Mouse (Mus musculus) kidney, adult 9 months (tissue): ENCODE measurements around the gene Lingo4.

ENCODE experiments used
- DNase-seq: peaks from one replicate; pipeline ENCODE4 v3.0.0; 2022

Lingo4 gene

DNA sequence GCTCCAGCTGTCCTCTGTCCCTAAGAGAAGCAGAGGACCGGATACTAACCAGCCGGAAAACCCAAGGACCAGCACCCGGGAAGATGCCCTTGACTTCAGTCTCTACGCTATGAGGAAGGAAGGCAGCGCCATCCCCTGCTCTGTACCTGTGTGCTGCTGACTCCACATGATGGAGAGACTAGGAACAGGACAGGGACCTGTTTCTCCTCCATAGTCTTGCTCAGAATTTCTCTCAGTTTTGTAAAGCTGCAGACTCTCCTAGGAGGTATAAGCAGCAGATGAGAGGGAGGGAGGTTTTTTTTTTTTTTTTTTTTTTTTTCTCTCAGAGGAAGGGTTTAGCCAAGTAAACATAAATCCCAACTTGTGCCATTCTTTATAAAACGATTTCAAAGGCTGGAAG lies at the start of gene Lingo4:
Gene Lingo4, plus strand, starts transcription at position 301 of the 400 bp plus-strand sequence.
- no peak for DNase-seq

DNA sequence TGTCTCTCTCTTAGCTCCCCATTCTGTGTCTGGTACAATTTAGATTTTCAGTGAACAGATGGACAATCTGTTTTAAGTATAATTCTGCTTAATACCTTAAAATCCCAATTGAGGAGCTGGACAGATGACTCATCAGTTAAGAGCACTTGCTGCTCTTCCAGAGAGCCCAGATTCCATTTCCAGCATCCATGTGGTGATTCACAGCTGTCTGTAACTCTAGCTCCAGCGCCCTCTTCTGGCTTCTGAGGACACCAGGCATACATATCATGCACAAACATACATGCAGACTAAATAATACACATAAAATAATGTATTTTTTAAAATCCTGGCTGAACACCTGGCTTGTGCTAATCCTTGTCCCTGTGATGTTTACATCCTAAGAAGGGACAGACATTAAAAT lies 37.5 kb upstream of the Lingo4 start:
- DNase-seq = no peak

DNA sequence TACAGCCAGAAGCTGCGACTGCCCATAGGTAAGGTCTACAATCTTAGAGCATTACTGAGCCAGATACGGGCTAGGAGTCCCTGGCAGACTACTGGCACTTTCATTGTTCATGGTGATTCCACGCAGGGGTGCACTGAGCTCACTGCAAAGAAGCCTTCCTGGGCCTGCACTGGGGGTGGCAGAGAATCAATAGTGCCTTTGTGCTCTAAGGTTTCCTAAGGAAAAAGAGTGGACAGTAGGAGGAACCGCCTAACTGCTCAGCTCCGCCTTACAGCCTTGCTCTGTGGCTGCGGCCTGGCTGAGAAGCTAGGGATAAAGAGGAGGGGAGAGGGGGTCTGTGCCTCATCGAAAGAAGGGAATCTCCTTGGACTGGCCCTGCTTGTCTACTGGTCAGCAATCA lies 36.2 kb upstream of the Lingo4 start, which contains the start of gene C2cd4d:
Gene C2cd4d, plus strand, starts transcription at position 301 of the 400 bp plus-strand sequence.
- no peak for DNase-seq

DNA sequence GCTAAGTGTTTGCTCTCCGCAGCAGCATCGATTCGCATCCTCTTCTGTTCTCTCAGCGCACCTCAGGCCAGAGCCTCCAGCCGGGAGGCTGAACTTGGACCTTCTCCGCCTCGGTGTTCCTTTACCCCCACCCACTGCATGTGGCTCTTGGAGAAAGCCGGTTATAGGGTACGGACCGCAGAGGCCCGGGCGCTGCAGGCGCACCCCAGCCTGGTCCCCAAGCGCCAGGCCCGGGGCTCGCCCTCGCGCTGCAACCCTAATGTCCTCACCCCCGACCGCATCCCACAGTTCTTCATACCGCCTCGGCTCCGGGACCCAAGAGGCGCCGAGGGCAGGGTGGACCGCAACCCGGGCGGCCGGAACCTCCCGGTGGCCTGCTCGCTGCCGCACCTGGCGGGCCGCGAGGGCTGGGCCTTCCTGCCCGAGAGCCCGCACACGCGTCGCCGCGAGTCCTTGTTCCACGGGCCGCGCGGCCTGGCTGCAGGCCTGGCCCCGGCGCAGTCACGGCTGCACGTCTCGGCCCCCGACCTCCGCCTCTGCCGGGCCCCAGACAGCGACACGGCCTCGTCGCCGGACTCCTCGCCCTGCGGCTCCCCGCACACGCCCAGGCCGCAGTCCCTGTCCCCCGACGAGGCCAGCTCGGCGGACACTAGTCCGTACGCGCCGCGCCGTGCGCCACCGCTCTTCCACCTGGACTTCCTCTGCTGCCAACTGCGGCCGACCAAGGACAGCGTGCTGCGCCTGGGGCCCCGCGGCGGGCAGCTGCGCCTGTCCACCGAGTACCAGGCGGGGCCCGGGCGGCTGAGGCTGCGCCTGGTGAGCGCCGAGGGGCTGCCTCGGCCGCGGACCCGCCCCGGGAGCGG lies 34.8 kb upstream of the Lingo4 start:
- DNase-seq = peak; percentile 52

DNA sequence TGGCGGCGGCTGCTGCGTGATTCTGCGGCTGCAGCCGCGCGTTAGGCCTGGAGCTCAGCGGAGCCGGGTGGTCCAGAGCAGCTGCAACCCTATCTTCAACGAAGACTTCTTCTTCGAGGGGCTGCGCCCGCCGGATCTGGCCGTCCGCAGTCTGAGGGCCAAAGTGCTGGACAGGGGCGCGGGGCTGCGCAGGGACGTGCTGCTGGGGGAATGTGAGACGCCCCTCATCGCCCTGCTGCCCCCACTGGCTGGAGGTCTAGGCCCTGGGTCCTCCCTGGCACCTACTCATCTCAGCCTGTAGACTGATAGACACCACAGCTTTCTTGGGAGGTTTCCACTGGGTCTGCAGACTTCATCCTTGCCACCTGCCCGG lies 34.2 kb upstream of the Lingo4 start:
- no peak for DNase-seq

DNA sequence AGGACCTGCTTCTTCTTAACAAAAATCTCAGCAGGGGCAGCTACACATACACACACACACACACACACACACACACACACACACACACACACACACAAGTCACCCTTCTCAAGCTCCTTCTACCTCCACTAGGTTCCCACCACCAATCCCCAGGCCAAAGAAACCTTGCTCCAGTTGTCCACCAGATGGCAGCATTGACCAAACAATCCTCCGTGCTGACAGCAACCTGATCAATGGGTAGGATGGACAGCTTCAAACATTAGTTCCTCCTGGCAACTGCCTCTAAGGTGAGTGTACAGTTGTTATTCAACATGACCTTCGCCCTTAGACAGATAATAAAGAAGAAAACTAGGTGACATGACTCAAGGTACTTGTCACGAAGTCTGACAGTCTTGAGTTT lies 31.6 kb upstream of the Lingo4 start:
- peak; percentile 89 for DNase-seq

DNA sequence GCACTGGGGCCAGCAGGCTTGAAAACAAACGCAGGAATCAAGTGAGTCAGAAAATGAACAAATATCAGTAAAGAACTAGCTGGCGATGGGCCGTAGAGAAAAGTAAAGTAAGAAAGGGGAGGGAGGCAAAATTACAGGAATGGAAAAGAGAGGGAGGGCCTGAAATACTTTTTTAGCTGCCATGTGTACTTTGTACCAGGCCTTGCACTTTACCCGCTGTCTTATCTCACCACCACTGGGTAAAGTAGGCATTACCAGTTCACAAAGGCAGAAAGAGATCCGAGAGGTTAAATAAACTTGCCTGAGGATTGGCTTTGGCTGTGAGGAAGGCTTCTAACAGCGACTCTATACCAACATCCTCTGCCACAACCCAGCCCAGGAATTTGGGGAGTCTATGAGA lies 30.8 kb upstream of the Lingo4 start:
- peak; percentile 62 for DNase-seq

DNA sequence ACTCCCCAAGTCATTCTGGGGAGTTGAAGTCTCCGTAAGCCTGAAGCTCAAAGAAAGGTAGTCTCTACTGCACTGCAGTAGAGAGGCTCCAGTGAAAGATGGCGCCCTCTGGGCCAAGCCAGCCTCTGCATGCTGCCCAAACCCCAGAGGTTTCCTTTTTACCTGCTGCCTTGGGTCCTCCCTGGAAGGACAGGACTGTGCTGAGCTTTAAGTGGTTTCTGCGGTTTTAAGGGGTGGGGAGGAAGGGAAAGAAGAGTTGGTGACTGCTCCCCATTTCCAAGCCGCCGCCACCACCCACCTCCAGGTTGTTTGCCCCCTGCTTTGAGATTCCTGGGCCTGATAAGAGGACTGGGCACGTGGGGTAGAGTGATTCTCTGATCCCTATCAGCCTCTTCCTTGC lies 29.7 kb upstream of the Lingo4 start:
- no peak for DNase-seq

DNA sequence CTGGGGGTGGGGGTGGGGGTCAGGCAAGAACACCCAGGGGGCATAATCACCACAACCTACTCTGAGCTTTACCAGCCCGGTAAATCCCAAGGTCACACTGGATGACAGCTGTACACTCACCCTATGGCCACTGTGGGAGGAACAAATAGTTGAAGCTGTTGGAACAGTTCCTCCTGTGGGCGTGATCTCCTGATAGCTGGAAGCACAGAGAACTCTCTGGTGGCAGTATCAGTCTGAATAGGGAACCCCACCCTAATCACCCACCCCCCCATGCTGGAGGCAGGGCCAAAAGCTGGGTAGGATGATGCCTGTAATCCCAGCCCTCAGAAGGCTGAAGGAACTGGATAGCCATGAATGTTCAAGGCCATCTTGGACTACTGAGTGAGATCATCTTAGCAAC lies 28.6 kb upstream of the Lingo4 start:
- no peak for DNase-seq

DNA sequence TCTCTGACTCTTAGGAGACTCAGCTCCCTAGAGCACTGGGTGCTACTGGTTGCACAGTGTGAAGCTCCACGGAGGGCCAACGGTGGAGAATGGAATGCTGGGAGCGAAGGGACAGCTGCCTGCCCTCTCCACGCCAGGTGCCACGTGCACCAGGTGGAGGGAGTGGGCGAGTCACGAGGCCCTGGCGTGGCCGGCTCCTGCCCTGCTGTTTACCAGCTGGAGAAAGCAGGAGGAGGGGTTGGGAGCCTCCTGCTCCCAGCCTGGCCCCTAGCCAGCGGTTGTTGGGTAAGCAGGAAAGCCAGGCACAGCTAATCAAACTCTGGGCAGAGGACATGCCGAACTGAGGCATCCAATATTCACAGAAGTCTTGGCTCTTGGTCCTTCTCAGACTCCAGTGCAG lies 26.7 kb upstream of the Lingo4 start:
- peak; percentile 97 for DNase-seq

DNA sequence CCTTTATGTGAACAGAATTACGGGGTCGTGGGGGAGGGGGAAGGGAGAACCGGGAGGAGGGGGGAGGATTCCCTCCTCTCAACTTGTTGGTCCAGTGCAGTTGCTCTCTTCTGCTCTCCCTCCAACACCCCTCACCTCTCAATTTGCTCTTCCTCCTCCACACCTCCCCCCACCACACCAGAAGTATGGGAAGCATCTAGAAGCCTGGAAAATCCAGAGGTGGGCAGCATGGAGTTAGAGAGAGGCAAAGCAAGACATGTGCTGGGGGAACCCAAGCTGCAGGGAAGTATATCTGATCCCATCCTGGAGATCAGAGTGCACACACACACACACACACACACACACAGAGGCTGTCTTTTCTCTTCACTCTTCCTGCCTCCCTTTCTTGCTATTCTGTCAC lies 26.3 kb upstream of the Lingo4 start:
- DNase-seq = peak; percentile 39

DNA sequence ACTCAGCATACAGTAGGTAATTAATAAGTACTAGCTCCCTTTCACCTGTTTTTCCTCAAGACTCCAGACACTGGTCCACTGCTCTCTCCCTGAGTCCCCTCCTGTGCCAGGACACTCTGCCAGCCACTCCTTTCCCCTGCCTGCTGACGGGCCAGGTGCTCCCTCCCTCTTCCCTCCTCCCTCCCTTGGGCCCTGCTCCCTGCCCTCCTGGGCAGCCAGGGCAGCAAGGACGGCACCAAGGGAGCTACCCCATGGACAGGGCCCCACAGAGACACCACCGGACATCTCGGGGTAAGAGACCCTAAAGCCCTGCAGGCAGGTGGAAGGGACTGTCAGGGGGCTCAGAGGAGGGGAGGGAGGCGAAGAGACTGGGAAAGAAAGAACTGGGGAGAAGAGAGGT lies 25.7 kb upstream of the Lingo4 start, which contains the start of gene Rorc:
Gene Rorc, plus strand, starts transcription at position 154 of the 400 bp plus-strand sequence.
- DNase-seq = peak; percentile 91

DNA sequence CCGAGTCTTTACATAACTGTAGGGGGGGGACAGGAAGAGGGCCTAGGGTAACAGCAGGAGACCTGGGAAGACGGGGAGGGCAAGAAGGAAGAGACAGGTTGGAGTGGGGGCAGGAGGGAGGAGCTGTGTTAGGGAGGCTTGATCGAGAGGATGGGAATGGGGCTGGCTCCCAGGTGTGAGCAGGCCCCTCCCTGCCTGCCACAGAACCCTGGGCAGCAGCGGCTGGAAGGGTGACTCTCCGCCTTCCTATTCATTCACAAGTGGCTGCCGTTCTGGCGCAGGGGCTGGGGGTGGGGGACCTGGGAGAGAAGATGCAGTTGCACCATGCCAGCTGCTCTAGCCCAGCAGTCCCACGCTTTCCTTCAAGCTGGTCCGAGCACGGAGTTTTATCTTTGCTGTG lies 25.2 kb upstream of the Lingo4 start:
- DNase-seq = no peak

DNA sequence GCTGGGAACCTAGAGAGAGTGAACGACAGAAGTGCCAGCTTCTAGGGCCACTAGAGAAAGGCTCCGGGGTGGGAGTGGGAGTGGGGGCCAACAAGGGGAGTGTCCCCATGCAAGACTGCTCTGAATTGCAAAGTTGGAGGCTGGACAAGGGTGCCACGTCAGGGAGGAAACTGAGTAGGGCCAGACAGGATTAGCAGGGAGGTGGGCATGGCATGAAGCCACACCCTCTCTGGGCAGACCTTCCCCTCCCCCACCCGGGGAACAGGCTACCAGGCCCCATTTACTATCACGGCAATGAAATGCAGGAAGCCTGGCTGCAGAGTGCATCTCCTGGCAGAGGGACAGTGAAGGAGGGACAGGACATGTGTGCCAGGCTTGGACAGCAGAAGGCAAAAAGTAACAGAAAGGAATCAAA lies 24.7 kb upstream of the Lingo4 start:
- DNase-seq = peak; percentile 90

DNA sequence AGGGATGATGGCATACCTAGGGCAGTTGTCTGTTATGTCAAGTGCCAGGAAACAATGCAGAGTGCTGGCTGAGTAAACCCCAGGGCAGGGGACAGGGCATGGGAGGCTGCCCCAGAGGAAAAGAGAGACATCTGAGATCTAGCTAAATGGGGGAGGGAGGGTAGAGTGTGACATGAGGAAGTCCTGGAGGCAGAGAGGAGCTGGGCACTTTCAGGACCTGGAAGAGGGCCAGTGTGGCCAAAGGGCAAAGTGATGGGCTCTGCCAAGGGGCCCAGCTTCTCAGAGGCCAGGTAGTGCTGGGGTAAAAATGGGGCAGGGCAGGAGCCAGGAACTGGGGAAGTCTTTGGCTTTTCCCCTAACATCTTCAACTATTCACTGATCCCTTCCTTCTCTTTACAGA lies 23.7 kb upstream of the Lingo4 start:
- DNase-seq = peak; percentile 90

DNA sequence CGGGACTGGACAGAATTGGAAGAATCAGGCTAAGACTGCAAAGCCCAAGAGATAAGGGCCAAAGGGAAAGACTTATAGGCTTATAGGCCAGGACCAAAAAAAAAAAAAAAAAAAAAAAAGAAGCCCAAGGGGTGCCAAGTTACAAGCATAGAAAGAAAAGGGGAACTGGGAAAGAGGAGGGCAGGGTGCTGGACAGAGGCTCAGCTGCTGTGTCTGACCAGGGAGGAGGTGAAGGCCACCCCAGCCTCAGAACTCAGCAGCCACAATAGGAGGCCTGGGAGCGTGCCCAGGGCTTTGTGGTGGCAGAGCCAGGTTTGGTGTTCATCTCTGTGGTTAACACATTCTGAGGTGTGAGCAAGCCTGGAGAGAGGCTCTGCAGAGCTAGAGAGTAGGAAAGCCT lies 23.2 kb upstream of the Lingo4 start:
- DNase-seq = no peak

DNA sequence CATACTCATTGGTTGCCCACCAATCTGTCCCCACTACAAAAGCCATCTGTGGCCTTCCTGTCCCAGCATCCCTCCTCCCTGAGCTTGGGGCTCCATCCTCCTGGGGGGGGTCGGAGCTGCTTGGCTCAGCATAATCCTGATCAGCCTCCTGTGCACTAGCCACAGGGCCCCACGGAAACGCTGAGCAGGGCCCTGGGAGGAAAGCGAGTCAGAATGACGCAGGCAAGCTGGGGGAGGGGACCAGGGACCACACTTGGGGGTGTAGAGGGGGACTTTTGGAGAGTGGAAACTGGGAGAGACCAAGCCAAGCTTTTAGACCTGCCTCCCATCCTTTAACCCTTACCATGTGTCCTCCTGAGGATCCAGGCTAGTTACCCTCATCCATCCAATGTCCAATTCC lies 22.5 kb upstream of the Lingo4 start:
- DNase-seq = no peak

DNA sequence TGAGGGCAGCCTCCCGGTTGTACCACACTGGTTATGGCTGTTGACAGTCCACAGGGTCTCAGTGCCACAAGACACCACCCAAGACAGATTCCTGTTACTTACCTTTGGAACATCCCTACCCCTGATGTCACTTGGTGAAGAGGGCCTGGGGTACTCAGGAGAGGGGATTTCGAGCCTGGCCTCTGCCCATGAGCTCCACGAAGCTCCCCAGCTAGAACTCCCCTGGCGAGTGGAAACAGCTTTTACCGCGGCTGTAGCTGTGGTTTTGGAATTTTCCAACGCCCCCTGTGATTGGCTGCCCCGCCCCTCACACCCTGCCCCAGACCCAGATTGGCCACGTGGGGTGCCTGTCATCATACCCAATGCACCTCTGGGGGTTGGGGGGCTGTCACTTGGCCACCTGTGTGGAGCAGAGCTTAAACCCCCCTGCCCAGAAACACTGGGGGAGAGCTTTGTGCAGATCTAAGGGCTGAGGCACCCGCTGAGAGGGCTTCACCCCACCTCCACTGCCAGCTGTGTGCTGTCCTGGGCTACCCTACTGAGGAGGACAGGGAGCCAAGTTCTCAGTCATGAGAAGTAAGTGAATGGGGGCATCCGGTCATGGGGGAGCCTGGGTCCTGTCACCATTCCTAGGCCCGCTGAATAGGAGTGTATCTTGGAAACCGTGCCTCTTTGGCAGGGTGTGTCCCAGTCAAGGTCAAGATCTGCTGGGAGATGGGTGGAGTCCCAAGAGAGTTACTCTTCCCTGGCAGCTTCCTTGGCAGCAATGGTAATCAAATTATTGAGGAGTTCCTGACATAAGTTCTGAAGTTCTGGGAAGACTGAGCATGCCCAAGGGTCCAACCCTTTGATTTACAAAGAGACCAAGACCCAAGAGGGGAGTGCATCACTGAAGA lies 21.0 kb upstream of the Lingo4 start:
- DNase-seq = no peak

DNA sequence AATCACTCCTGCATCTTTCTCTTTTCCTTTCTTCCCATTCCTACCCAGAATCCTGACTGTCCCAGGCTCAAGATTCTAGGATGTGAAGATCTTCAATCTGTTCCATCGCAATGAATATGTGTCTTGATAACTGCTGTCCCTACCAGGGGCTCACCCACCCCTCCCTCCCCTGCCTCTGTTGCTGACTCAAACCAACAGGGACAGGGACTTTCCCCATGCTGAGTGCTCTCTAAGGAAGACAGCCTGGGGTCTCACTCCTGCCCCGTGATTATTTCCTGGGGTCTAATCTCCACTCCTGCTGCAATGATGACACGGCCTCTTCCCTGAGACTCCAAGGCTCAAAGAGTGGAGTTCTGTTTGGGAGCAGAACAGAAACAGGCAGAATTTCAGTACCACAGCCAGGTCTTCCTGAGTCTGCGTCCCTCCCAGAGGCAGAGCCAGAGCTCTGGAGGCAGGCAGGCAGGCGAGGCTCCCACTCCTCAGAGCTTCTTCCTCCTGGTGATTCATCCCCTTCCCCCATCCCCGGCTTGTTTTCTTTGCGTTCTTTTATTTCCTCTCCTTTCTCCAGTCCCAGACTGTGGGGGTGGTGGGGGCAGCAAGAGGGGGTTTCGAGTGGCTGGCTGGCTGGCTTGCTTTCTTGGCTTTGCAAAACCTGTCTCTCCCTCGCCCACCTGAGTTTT lies 18.3 kb upstream of the Lingo4 start:
- DNase-seq = no peak

DNA sequence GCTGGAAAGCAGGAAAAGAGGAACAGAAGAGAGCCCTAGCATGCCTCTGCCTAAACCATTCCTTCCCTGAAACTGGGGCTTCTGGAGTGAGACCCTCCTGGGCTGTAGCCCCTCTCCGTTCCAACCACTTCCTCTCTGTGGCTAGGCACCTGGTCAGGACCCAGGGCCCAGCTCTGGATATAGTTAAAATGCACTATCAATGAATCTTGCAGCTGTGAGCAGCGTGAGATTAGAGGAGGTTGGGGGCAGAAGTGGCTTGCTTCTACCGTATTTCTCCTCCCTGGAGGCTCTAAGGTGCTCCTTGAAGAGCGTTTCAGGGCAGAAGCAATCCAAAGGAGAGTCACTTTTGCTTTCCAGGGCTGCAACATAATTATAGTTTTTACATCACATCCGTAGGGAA lies 16.0 kb upstream of the Lingo4 start:
- DNase-seq = no peak

DNA sequence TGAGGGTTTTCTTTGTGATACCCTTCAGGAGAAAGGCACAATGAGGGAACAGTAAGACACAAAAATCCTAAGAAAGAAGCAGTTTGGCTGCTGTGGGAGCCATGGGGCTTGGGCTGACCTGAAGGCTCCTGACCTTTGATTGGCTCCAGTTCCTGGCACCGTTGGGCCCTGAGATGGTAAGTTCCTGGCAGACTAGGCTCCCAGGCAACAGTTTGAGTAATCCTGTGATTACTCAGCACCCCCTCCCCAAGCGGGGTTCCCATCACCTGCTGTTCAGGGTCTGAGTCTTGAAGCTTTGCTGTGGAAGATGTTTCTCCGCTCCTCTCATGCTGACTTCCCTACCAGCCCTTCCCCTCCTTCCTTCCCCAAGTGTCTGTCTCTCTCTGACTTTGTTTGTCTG lies 14.8 kb upstream of the Lingo4 start:
- no peak for DNase-seq

DNA sequence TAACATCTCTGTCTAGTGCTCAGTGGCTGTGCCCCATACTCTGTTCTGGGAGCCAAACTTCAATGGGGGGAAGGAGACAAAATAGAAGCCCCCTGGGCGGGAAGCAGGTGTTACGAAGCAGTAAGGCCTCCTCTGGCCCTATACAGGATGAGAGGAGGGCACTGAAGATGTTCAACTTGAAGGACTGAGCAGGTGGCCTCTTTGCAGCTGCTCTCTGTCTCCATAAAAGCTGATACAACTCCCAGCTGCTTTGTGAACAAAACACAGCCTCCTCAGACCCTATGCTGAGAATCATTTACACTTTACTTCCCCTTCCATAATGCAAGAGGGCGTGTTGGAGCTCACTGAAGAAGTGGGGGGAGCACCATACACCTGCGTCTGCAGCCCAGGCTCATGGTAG lies 11.6 kb upstream of the Lingo4 start:
- DNase-seq = no peak

DNA sequence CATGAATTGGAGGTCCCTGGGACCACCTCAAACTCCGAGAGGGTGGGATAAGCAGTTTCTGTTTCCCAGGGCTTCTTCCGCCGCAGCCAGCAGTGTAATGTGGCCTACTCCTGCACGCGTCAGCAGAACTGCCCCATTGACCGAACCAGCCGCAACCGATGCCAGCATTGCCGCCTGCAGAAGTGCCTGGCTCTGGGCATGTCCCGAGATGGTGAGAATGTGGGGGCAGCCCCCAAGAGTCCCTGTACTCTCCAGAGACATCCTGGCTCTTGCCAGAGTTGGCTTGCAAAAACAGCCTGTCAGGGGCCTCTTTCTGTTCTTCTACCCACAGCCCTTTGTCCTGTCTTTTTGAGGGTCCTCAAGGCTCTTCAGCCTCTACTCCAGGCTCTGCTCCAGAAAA lies 10.9 kb upstream of the Lingo4 start:
- no peak for DNase-seq
